Mouse (Mus musculus): ENCODE data around the gene Apmap. TPM values are rescaled to one million over a fixed set of nuclear protein-coding genes. Genes with fewer than 3 reads are reported as not detected.

Apmap gene
- polyA plus RNA-seq, 1 experiment from 2014 or later: 26.6 TPM

- 94% methylated on average over 1 of the region's 1 CpGs for WGBS
- no peaks in the 10 kb centered on the region for H3K27me3 ChIP-seq (ENCODE audit: low read depth, poor library complexity, severe bottlenecking)
- no peak for DNase-seq (ENCODE audit: low spot score)
- H3K4me3 ChIP-seq: no peak overlapping the region
- H3K27ac ChIP-seq: no peak overlapping the region
- H3K4me1 ChIP-seq: no peaks in the 10 kb centered on the region
- no peaks in the 10 kb centered on the region for H3K36me3 ChIP-seq
- H3K9me3 ChIP-seq (replicated peaks): no peaks in the 10 kb centered on the region
Measured at GRCm38 (mm10) chr2:150643166-150643565, 34.8 kb upstream of the Apmap start.

- DNase-seq (ENCODE audit: low spot score): no peak
- Histone ChIP-seq H3K27me3 (ENCODE audit: low read depth, poor library complexity, severe bottlenecking) (no peaks in the 10 kb centered on the region), H3K4me1 (no peaks in the 10 kb centered on the region), H3K27ac (no peak overlapping the region), H3K4me3 (no peak overlapping the region), H3K9me3 (replicated peaks) (no peaks in the 10 kb centered on the region), H3K36me3 (no peaks in the 10 kb centered on the region)
- 43% methylated on average over 2 of the region's 2 CpGs for WGBS
Measured at GRCm38 (mm10) chr2:150638370-150638733, 30.0 kb upstream of the Apmap start.

GRCm38 (mm10) chr2:150637702-150638369 lies 29.5 kb upstream of the Apmap start:
- DNase-seq (ENCODE audit: low spot score): no peak
- Histone ChIP-seq H3K9me3 (replicated peaks) (no peaks in the 10 kb centered on the region), H3K4me3 (no peak overlapping the region), H3K36me3 (no peaks in the 10 kb centered on the region), H3K4me1 (no peaks in the 10 kb centered on the region), H3K27me3 (ENCODE audit: low read depth, poor library complexity, severe bottlenecking) (no peaks in the 10 kb centered on the region), H3K27ac (no peak overlapping the region)
- WGBS: 67% methylated on average over 6 of the region's 6 CpGs

GRCm38 (mm10) chr2:150635877-150636446 lies 27.6 kb upstream of the Apmap start:
- Histone ChIP-seq H3K4me1 (no peaks in the 10 kb centered on the region), H3K4me3 (no peak overlapping the region), H3K9me3 (replicated peaks) (no peaks in the 10 kb centered on the region), H3K27me3 (ENCODE audit: low read depth, poor library complexity, severe bottlenecking) (no peaks in the 10 kb centered on the region), H3K27ac (no peak overlapping the region), H3K36me3 (no peaks in the 10 kb centered on the region)
- 84% methylated on average over 3 of the region's 3 CpGs for WGBS
- DNase-seq (ENCODE audit: low spot score): no peak

GRCm38 (mm10) chr2:150629255-150629654 lies 20.9 kb upstream of the Apmap start:
- Histone ChIP-seq H3K27me3 (ENCODE audit: low read depth, poor library complexity, severe bottlenecking) (no peaks in the 10 kb centered on the region), H3K27ac (no peak overlapping the region), H3K9me3 (replicated peaks) (no peaks in the 10 kb centered on the region), H3K4me3 (no peak overlapping the region), H3K4me1 (peaks cover 5% of the 10 kb centered on the region; the same call in 1 of the 2 replicates), H3K36me3 (no peaks in the 10 kb centered on the region)
- 89% methylated on average over 4 of the region's 4 CpGs for WGBS
- DNase-seq (ENCODE audit: low spot score): no peak

- no peaks in the 10 kb centered on the region for H3K27me3 ChIP-seq (ENCODE audit: low read depth, poor library complexity, severe bottlenecking)
- H3K9me3 ChIP-seq (replicated peaks): no peaks in the 10 kb centered on the region
- H3K27ac ChIP-seq: no peak overlapping the region
- H3K36me3 ChIP-seq: no peaks in the 10 kb centered on the region
- no peak for DNase-seq (ENCODE audit: low spot score)
- peaks cover 5% of the 10 kb centered on the region; the same call in 1 of the 2 replicates for H3K4me1 ChIP-seq
- no peak overlapping the region for H3K4me3 ChIP-seq
- 76% methylated on average over 6 of the region's 6 CpGs for WGBS
Measured at GRCm38 (mm10) chr2:150627140-150627539, 18.8 kb upstream of the Apmap start.

GRCm38 (mm10) chr2:150624926-150625325 lies 16.6 kb upstream of the Apmap start:
- Histone ChIP-seq H3K27me3 (ENCODE audit: low read depth, poor library complexity, severe bottlenecking) (no peaks in the 10 kb centered on the region), H3K9me3 (replicated peaks) (no peaks in the 10 kb centered on the region), H3K36me3 (no peaks in the 10 kb centered on the region), H3K4me3 (no peak overlapping the region), H3K27ac (no peak overlapping the region), H3K4me1 (peaks cover 5% of the 10 kb centered on the region; the same call in 1 of the 2 replicates)
- no peak for DNase-seq (ENCODE audit: low spot score)
- WGBS: 95% methylated on average over 8 of the region's 8 CpGs

GRCm38 (mm10) chr2:150623957-150624356 lies 15.6 kb upstream of the Apmap start:
- Histone ChIP-seq H3K9me3 (replicated peaks) (no peaks in the 10 kb centered on the region), H3K4me3 (no peak overlapping the region), H3K4me1 (peaks cover 11% of the 10 kb centered on the region), H3K36me3 (no peaks in the 10 kb centered on the region), H3K27ac (no peak overlapping the region), H3K27me3 (ENCODE audit: low read depth, poor library complexity, severe bottlenecking) (no peaks in the 10 kb centered on the region)
- 91% methylated on average over 3 of the region's 3 CpGs for WGBS
- DNase-seq (ENCODE audit: low spot score): no peak

- no peak for DNase-seq (ENCODE audit: low spot score)
- H3K4me3 ChIP-seq: no peak overlapping the region
- H3K27ac ChIP-seq: no peak overlapping the region
- no peaks in the 10 kb centered on the region for H3K9me3 ChIP-seq (replicated peaks)
- H3K4me1 ChIP-seq: peaks cover 6% of the 10 kb centered on the region
- H3K36me3 ChIP-seq: no peaks in the 10 kb centered on the region
- no peaks in the 10 kb centered on the region for H3K27me3 ChIP-seq (ENCODE audit: low read depth, poor library complexity, severe bottlenecking)
- 83% methylated on average over 3 of the region's 3 CpGs for WGBS
Measured at GRCm38 (mm10) chr2:150621698-150622097, 13.3 kb upstream of the Apmap start.

GRCm38 (mm10) chr2:150610097-150610496 lies 1.7 kb upstream of the Apmap start:
- no peaks in the 10 kb centered on the region for H3K9me3 ChIP-seq (replicated peaks)
- DNase-seq (ENCODE audit: low spot score): no peak
- H3K4me1 ChIP-seq: peaks cover 11% of the 10 kb centered on the region
- no peak overlapping the region for H3K27ac ChIP-seq
- no peaks in the 10 kb centered on the region for H3K27me3 ChIP-seq (ENCODE audit: low read depth, poor library complexity, severe bottlenecking)
- WGBS: 76% methylated on average over 3 of the region's 3 CpGs
- no peaks in the 10 kb centered on the region for H3K36me3 ChIP-seq
- no peak overlapping the region for H3K4me3 ChIP-seq

- DNase-seq (ENCODE audit: low spot score): peak; percentile 57
- 2% methylated on average over 10 of the region's 10 CpGs for WGBS
- Histone ChIP-seq H3K27ac (no peak overlapping the region), H3K9me3 (replicated peaks) (no peaks in the 10 kb centered on the region), H3K36me3 (no peaks in the 10 kb centered on the region), H3K27me3 (ENCODE audit: low read depth, poor library complexity, severe bottlenecking) (no peaks in the 10 kb centered on the region), H3K4me1 (peaks cover 11% of the 10 kb centered on the region), H3K4me3 (peak overlapping the region; percentile 73)
Measured at GRCm38 (mm10) chr2:150608872-150609560, 649 bp upstream of the Apmap start.

- H3K4me3 ChIP-seq: peak overlapping the region; percentile 73
- 88% methylated on average over 1 of the region's 1 CpGs for WGBS
- H3K27me3 ChIP-seq (ENCODE audit: low read depth, poor library complexity, severe bottlenecking): no peaks in the 10 kb centered on the region
Measured at GRCm38 (mm10) chr2:150607086-150607485, 1.3 kb downstream of the Apmap start.

GRCm38 (mm10) chr2:150604802-150605201 lies 3.6 kb downstream of the Apmap start:
- H3K36me3 ChIP-seq: no peaks in the 10 kb centered on the region
- 85% methylated on average over 2 of the region's 2 CpGs for WGBS
- no peak overlapping the region for H3K4me3 ChIP-seq
- no peaks in the 10 kb centered on the region for H3K9me3 ChIP-seq (replicated peaks)
- peaks cover 11% of the 10 kb centered on the region for H3K4me1 ChIP-seq
- DNase-seq (ENCODE audit: low spot score): no peak
- no peaks in the 10 kb centered on the region for H3K27me3 ChIP-seq (ENCODE audit: low read depth, poor library complexity, severe bottlenecking)
- H3K27ac ChIP-seq: no peak overlapping the region

More at GRCm38 (mm10) chr2:150607086-150607485, 1.3 kb downstream of the Apmap start:
- H3K27ac ChIP-seq: no peak overlapping the region
- H3K9me3 ChIP-seq (replicated peaks): no peaks in the 10 kb centered on the region
- DNase-seq (ENCODE audit: low spot score): no peak
- H3K36me3 ChIP-seq: no peaks in the 10 kb centered on the region
- peaks cover 11% of the 10 kb centered on the region for H3K4me1 ChIP-seq

All from limb, embryonic 10.5 days (tissue).